ENCODE assay signal across 30 mouse cellular contexts in genomic region chr11:32013014-32013427, GRCm38 (mm10). TPM values are rescaled to one million over a fixed set of nuclear protein-coding genes. Genes with fewer than 3 reads are reported as not detected.
DNase-seq lines count a peak whose midpoint lies in the region; ATAC-seq and TF ChIP-seq lines count a peak whose summit lies in the region.
"Had no signal": no experiment of that assay in that cellular context is flagged by ENCODE, and none has a peak within 500 bp of the region (broad histone marks: within the 10 kb centered on the region; RNA-seq: fewer than 3 reads in every experiment).

No protein-coding gene starts in this region.

- no peak overlapping the region for H3K9ac ChIP-seq in forebrain, postnatal 0 days
- H3K9ac ChIP-seq in forebrain, embryonic 13.5 days, result no peak overlapping the region
- H3K9ac ChIP-seq: embryonic facial prominence, embryonic 13.5 days; forebrain, embryonic 12.5 days; intestine, embryonic 15.5 days; liver, embryonic 12.5 days had no signal

- H3K27me3 ChIP-seq in forebrain, postnatal 0 days (ENCODE audit: insufficient read depth, low read length), result no peaks in the 10 kb centered on the region
- H3K27me3 ChIP-seq in forebrain, embryonic 13.5 days, result no peaks in the 10 kb centered on the region
- no peaks in the 10 kb centered on the region for H3K27me3 ChIP-seq in megakaryocyte, embryonic 14.5 days (replicated peaks)
- H3K27me3 ChIP-seq: embryonic facial prominence, embryonic 13.5 days; forebrain, embryonic 12.5 days; intestine, embryonic 15.5 days; liver, embryonic 12.5 days had no signal

- ATAC-seq in forebrain, postnatal 0 days, result no peak
- no peak for ATAC-seq in forebrain, embryonic 13.5 days
- no peak for ATAC-seq in megakaryocyte, adult 5-6 weeks (ENCODE audit: poor library complexity, severe bottlenecking)
- ATAC-seq: activated CD4-positive, CD25-positive, alpha-beta regulatory T cell, adult 4 months; hindbrain, embryonic 16.5 days; intestine, embryonic 15.5 days; liver, embryonic 12.5 days had no signal

- H3K4me1 ChIP-seq in forebrain, postnatal 0 days (ENCODE audit: insufficient read depth), result peaks cover 32% of the 10 kb centered on the region
- H3K4me1 ChIP-seq in forebrain, embryonic 13.5 days, result peaks cover 88% of the 10 kb centered on the region
- H3K4me1 ChIP-seq in megakaryocyte, embryonic 14.5 days, result peaks cover 86% of the 10 kb centered on the region

- 84% methylated on average over 4 of the region's 4 CpGs for WGBS in forebrain, postnatal 0 days
- WGBS in forebrain, embryonic 13.5 days, result 97% methylated on average over 4 of the region's 4 CpGs

- no peaks in the 10 kb centered on the region for H3K9me3 ChIP-seq in forebrain, postnatal 0 days (ENCODE audit: low read length)
- H3K9me3 ChIP-seq in forebrain, embryonic 13.5 days (replicated peaks), result no peaks in the 10 kb centered on the region
- H3K9me3 ChIP-seq in megakaryocyte, embryonic 14.5 days, result no peaks in the 10 kb centered on the region
- H3K9me3 ChIP-seq: embryonic facial prominence, embryonic 13.5 days; forebrain, embryonic 12.5 days; heart, embryonic 10.5 days; intestine, embryonic 15.5 days; liver, embryonic 12.5 days had no signal

- peaks cover 8% of the 10 kb centered on the region for H3K36me3 ChIP-seq in forebrain, postnatal 0 days (ENCODE audit: insufficient read depth)
- H3K36me3 ChIP-seq in forebrain, embryonic 13.5 days (ENCODE audit: poor library complexity, severe bottlenecking), result peaks cover 37% of the 10 kb centered on the region
- peaks cover 48% of the 10 kb centered on the region for H3K36me3 ChIP-seq in megakaryocyte, embryonic 14.5 days (replicated peaks; ENCODE audit: low read length)
- H3K36me3 ChIP-seq: embryonic facial prominence, embryonic 13.5 days; heart, embryonic 10.5 days; intestine, embryonic 15.5 days; liver, embryonic 12.5 days had no signal

- no peak for TF ChIP-seq CTCF in forebrain, postnatal 0 days (IDR thresholded peaks at IDR 0.05; ENCODE audit: low read depth)

- 0 out of 2 replicates have a peak overlapping the region, but pooled peaks have one; percentile 16 for H3K27ac ChIP-seq in forebrain, postnatal 0 days (ENCODE audit: low read depth, low read length)
- H3K27ac ChIP-seq in forebrain, embryonic 13.5 days, result no peak overlapping the region
- H3K27ac ChIP-seq: embryonic facial prominence, embryonic 13.5 days; forebrain, embryonic 12.5 days; gastrocnemius, adult 2 months; heart, embryonic 10.5 days; intestine, embryonic 15.5 days; liver, embryonic 12.5 days had no signal

- H3K4me3 ChIP-seq in forebrain, postnatal 0 days (ENCODE audit: low read depth, low read length), result no peak overlapping the region
- H3K4me3 ChIP-seq in forebrain, embryonic 13.5 days, result no peak overlapping the region
- H3K4me3 ChIP-seq in megakaryocyte, embryonic 14.5 days (replicated peaks), result peak overlapping the region; percentile 38
- H3K4me3 ChIP-seq: embryonic facial prominence, embryonic 13.5 days; erythroblast, embryonic 14.5 days; forebrain, embryonic 12.5 days; gastrocnemius, adult 2 months; heart, embryonic 10.5 days; intestine, embryonic 15.5 days; liver, embryonic 12.5 days had no signal

- H3K4me2 ChIP-seq in forebrain, postnatal 0 days (ENCODE audit: low read depth), result no peak overlapping the region
- no peak overlapping the region for H3K4me2 ChIP-seq in forebrain, embryonic 13.5 days
- H3K4me2 ChIP-seq: embryonic facial prominence, embryonic 13.5 days; forebrain, embryonic 12.5 days; intestine, embryonic 15.5 days; liver, embryonic 12.5 days had no signal

- DNase-seq in forebrain, postnatal 0 days, result no peak
- DNase-seq in thymus, postnatal 25 days, result peak; percentile 30
- no peak for DNase-seq in thymus, postnatal 14 days
- no peak for DNase-seq in lung, postnatal 36 days
- no peak for DNase-seq in cerebellum, adult 18-20 months
- DNase-seq: adrenal gland, postnatal 10 days; cerebellum, adult 2 months; cerebellum, postnatal 25 days; gastrocnemius, adult 2 months; lung, adult 18-20 months; lung, postnatal 10 days; retina, postnatal 1 day; right cerebral cortex, postnatal 25 days had no signal

RNA-seq across cellular contexts. Expression of gene Nsg2, which starts 12.8 kb away (rescaled TPM):
- total RNA-seq in forebrain, postnatal 0 days (2014; rRNA removed), result 1,434 and 1,519 TPM in 2 replicates
- 646 and 742 TPM in 2 replicates for polyA plus RNA-seq in forebrain, postnatal 0 days (2015; fragmentation: Nextera tagmentation; extraction: Ambion mirVana)
- polyA plus RNA-seq in forebrain, embryonic 13.5 days (2015; fragmentation: Nextera tagmentation; extraction: Ambion mirVana), result 358 and 394 TPM in 2 replicates
- 12.5 TPM in 1 of 2 replicates, not detected in the other for polyA plus RNA-seq in megakaryocyte, embryonic 14.5 days (2012; ENCODE audit: insufficient read depth, low replicate concordance)
- total RNA-seq in megakaryocyte, adult 5-6 weeks (2015), result 0.20 and 1.4 TPM in 2 replicates
- 1.1 and 1.3 TPM in 2 replicates for total RNA-seq in megakaryocyte, adult 5-6 weeks (2017)
- total RNA-seq: gastrocnemius, adult 2 months had no signal
- polyA plus RNA-seq: erythroblast, embryonic 14.5 days had no signal

RNA-seq across cellular contexts. Expression of gene 4930524B15Rik, which starts 47.6 kb away (rescaled TPM):
- total RNA-seq in forebrain, postnatal 0 days (2014; rRNA removed), result 0.54 and 1.3 TPM in 2 replicates
- polyA plus RNA-seq in forebrain, postnatal 0 days (2015; fragmentation: Nextera tagmentation; extraction: Ambion mirVana), result 0.25 and 0.41 TPM in 2 replicates
- polyA plus RNA-seq in forebrain, embryonic 13.5 days (2015; fragmentation: Nextera tagmentation; extraction: Ambion mirVana), result 0.10 and 0.25 TPM in 2 replicates
- 0.17 TPM in 1 of 2 replicates, not detected in the other for polyA plus RNA-seq in megakaryocyte, embryonic 14.5 days (2012; ENCODE audit: insufficient read depth, low replicate concordance)
- total RNA-seq in megakaryocyte, adult 5-6 weeks (2015), result not detected in 2 replicates
- not detected in 2 replicates for total RNA-seq in megakaryocyte, adult 5-6 weeks (2017)
- total RNA-seq: adrenal gland, postnatal 10 days; gastrocnemius, adult 2 months; gastrocnemius, postnatal 4 days; hematopoietic stem cell, adult 5-6 weeks; layer of hippocampus, postnatal 14 days; megakaryocyte-erythroid progenitor cell, adult 5-6 weeks had no signal
- polyA plus RNA-seq: activated CD4-positive, CD25-positive, alpha-beta regulatory T cell, adult 4 months; erythroblast, embryonic 14.5 days; intestine, embryonic 15.5 days; large intestine, adult 2 months; liver, embryonic 12.5 days; neural tube, embryonic 11.5 days had no signal

Comparison
In these comparisons a context has a peak if more than half of its experiments do, and no peak if none do; other contexts are left out.
1. RNA of gene Nsg2, which starts 12.8 kb away (polyA plus RNA-seq): 646 to 742 TPM in forebrain, postnatal 0 days and 358 to 394 TPM in forebrain, embryonic 13.5 days; 12.5 TPM in megakaryocyte, embryonic 14.5 days; every median in the first group is over 10 times any median in the second.